Mouse (Mus musculus) olfactory bulb, adult 2 months (tissue): ENCODE measurements around the gene Ccr1l1. TPM values are rescaled to one million over a fixed set of nuclear protein-coding genes. Genes with fewer than 3 reads are reported as not detected.

Source experiments
- H3K27ac ChIP-seq: fragments of 200-500 bp; 2 replicates; pipeline ENCODE4 v1.5.1; 2012; ENCODE audit warnings: low read depth, low read length; ENCODE audit not compliant: insufficient read depth
- H3K4me1 ChIP-seq: fragments of 200-500 bp; 2 replicates; pipeline ENCODE4 v1.6.1; 2012; ENCODE audit warnings: low read length; ENCODE audit not compliant: control insufficient read depth, insufficient read depth
- H3K4me3 ChIP-seq: fragments of 200-500 bp; 2 replicates; pipeline ENCODE4 v1.5.1; 2012; ENCODE audit warnings: mild to moderate bottlenecking, low read depth, low read length, moderate library complexity; ENCODE audit not compliant: insufficient read depth
- CTCF ChIP-seq: fragments of 200-500 bp; IDR thresholded peaks from 2 replicates; pipeline ENCODE4 v1.5.1; 2012; ENCODE audit warnings: low read depth, mild to moderate bottlenecking, low read length, moderate library complexity; ENCODE audit not compliant: insufficient read depth
- POLR2A ChIP-seq: fragments of 200-500 bp; IDR thresholded peaks from 2 replicates; pipeline ENCODE4 v1.6.1; 2012; ENCODE audit warnings: mild to moderate bottlenecking, low read depth, low read length, moderate library complexity; ENCODE audit not compliant: insufficient read depth
- WGBS: fragments of 180-500 bp; shearing (Covaris S2); methylation state at CpG from one replicate; pipeline ENCODE4 v1.1.7; 2018; 5-methylcytosine and 5-hydroxymethylcytosine counted together
- polyA plus RNA-seq: library from polyadenylated mRNA; stranded (reverse); fragments of >200 nt; gene quantifications from 2 replicates; pipeline ENCODE4 v1.2.4, GENCODE M21; 2012; ENCODE audit warnings: low replicate concordance; ENCODE audit not compliant: missing spikeins, insufficient read depth, insufficient read length

Gene Ccr1l1
- polyA plus RNA-seq, 1 experiment, result not detected

GRCm38 (mm10) chr9:123927281-123927960 is 50.8 kb downstream of the Ccr1l1 start:
- no peak overlapping the region for H3K4me3 ChIP-seq
- WGBS, result 60% methylated on average over 16 of the region's 16 CpGs
- no peak for TF ChIP-seq POLR2A
- no peak for TF ChIP-seq CTCF
- no peak overlapping the region for H3K27ac ChIP-seq
- H3K4me1 ChIP-seq, result peaks cover 13% of the 10 kb centered on the region; the same call in 1 of the 2 replicates

Other genes starting within 250 kb of the Ccr1l1 start
- gene Cxcr6, start 171.9 kb downstream of the Ccr1l1 start, polyA plus RNA-seq, result not detected in 2 replicates
- gene Fyco1, start 126.5 kb downstream of the Ccr1l1 start, polyA plus RNA-seq, result not detected in 2 replicates
- not detected in 2 replicates for gene Xcr1, start 116.4 kb downstream of the Ccr1l1 start, polyA plus RNA-seq
- gene Ccr1, start 9.7 kb downstream of the Ccr1l1 start, polyA plus RNA-seq, result not detected in 2 replicates
- gene Ccr3, start 43.6 kb upstream of the Ccr1l1 start, polyA plus RNA-seq, result not detected in 2 replicates
- gene Ccr2, start 123.5 kb upstream of the Ccr1l1 start, polyA plus RNA-seq, result not detected in 2 replicates
- not detected in 2 replicates for gene Ccr5, start 143.1 kb upstream of the Ccr1l1 start, polyA plus RNA-seq